Mouse (Mus musculus): ENCODE measurements around the gene AU018091. TPM values are rescaled to one million over a fixed set of nuclear protein-coding genes. Genes with fewer than 3 reads are reported as not detected.
"Not testable (repeated sequence)": the region's sequence is repeated elsewhere in the genome, so short reads cannot be mapped to it uniquely, and the experiment has no call there.

The AU018091 gene
- polyA plus RNA-seq, 1 experiment from 2014 or later = 0.10 TPM

DNA sequence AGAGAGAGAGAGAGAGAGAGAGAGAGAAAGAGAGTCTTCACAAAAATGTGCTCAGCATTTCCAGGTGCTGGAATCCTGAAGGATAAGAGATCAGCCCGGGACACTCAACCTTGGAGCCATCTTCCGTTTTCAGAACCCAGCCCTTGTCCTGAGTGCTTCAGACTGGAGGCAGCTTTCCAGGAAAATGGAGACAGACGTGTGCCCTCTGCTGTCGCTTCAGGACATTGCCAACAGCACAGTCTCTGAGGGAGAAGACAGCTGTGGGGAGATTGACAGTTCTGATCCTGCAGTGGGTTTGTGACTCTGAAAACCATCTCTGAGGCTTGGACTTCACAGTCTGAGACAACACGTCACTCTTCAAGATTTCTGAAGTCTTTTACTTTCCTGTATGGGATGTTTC is 26.8 kb upstream of the AU018091 start:
- Histone ChIP-seq H3K4me1 (no peaks in the 10 kb centered on the region), H3K9me3 (peaks cover 3% of the 10 kb centered on the region; the same call in 1 of the 2 replicates), H3K27me3 (ENCODE audit: poor library complexity, severe bottlenecking) (no peaks in the 10 kb centered on the region), H3K4me3 (no peak overlapping the region), H3K36me3 (replicated peaks) (no peaks in the 10 kb centered on the region), H3K27ac (no peak overlapping the region)
- 80% methylated on average over 5 of the region's 5 CpGs for WGBS
- no peak for DNase-seq (ENCODE audit: extremely low spot score, low spot score)

DNA sequence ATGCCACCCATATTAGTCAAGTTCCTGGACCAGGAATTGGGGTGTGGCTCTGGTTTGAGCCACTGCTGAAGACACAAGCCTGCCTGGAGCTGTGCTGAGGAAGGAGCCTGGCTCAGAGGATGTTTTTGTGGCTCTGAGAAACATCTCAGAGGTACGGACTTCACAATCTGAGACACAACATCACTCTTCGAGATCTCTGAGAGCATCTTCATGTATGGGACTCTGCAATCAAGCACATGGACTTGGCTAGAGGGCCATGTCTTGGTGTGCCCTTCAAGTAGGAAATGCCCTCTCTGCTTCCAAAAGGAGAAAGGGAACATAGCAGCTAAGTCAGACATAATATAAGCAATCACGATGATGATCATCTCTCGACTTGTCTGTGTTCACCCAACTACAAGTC is 25.5 kb upstream of the AU018091 start:
- no peak for DNase-seq (ENCODE audit: extremely low spot score, low spot score)
- Histone ChIP-seq H3K9me3 (peaks cover 3% of the 10 kb centered on the region; the same call in 1 of the 2 replicates), H3K36me3 (replicated peaks) (no peaks in the 10 kb centered on the region), H3K4me3 (no peak overlapping the region), H3K27me3 (ENCODE audit: poor library complexity, severe bottlenecking) (no peaks in the 10 kb centered on the region), H3K4me1 (no peaks in the 10 kb centered on the region), H3K27ac (no peak overlapping the region)
- 92% methylated on average over 4 of the region's 4 CpGs for WGBS

DNA sequence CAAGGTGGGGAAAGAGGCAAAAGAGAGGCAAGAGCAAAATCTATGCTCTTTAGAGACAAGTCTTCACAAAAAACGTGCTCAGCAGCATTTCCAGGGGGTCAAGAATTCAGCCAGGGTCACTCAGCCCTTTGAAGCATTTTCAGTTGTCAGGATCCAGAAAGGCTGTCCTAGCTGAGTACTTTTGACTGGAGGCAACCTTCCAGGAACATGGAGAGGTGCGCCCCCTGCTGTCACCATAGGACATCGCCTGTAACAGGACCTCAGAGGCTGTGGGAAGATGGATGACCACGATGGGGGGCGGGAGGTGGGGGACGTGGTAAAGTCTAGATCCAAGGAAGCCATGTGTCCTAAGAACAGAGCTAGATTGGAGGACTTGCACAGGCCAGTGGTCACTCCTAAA is 24.9 kb upstream of the AU018091 start:
- no peaks in the 10 kb centered on the region for H3K27me3 ChIP-seq (ENCODE audit: poor library complexity, severe bottlenecking)
- peaks cover 8% of the 10 kb centered on the region; the same call in 1 of the 2 replicates for H3K9me3 ChIP-seq
- DNase-seq (ENCODE audit: extremely low spot score, low spot score) = no peak
- H3K4me3 ChIP-seq = no peak overlapping the region
- no peaks in the 10 kb centered on the region for H3K4me1 ChIP-seq
- H3K27ac ChIP-seq = no peak overlapping the region
- 22% methylated on average over 5 of the region's 6 CpGs for WGBS
- H3K36me3 ChIP-seq (replicated peaks) = no peaks in the 10 kb centered on the region

DNA sequence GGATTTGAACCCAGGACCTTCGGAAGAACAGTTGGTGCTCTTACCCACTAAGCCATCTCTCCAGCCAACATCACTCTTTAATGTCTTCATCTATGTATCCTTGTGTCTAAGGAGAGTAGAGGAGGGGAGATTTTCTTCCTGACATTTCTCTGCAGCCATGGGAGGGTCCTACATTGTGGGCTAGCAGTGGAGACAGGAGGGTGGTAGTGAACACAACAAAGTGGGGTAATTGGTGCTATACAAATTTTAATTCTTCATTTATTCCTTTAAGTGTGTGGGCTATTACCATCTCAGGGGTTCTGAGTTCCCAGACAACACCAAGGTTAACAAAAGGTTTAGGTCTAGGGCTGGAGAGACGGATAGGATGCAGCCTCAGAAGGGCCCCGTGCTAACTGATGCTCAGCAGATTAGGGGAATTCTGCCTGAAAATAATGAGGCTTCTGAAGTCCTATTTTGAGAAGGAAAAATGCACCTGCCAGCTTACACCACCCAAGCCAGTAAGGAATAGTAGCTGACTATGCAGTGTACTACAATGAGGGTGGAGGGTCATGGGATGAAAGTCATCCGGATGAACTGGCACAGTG is 24.1 kb upstream of the AU018091 start:
- Histone ChIP-seq H3K4me3 (no peak overlapping the region), H3K27me3 (ENCODE audit: poor library complexity, severe bottlenecking) (no peaks in the 10 kb centered on the region), H3K36me3 (replicated peaks) (no peaks in the 10 kb centered on the region), H3K4me1 (no peaks in the 10 kb centered on the region), H3K27ac (no peak overlapping the region), H3K9me3 (peaks cover 12% of the 10 kb centered on the region; the same call in 1 of the 2 replicates)
- WGBS = 81% methylated on average over 4 of the region's 4 CpGs
- no peak for DNase-seq (ENCODE audit: extremely low spot score, low spot score)

DNA sequence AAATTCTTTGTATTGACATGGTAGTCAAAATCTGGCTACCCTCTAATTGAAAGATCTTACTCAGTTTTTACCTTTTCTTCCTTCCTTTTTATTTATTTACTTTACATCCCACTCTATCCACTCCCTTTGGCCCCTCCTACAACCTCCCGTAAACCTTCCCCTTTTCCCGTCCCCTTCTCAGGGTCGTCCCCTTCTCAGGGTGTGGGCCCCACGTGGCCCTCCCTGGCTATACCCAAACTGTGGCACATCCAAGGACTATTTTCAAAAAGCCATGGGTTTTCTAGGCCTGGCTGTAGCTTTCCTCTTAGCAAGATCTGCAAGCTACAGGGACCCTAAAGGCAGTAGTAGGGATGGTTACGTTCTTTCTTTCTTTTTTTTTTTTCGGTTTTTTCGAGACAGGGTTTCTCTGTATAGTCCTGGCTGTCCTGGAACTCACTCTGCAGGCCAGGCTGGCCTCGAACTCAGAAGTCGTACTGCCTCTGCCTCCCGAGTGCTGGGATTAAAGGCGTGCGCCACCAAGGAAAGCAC is 23.0 kb upstream of the AU018091 start:
- H3K4me3 ChIP-seq = no peak overlapping the region
- peaks cover 12% of the 10 kb centered on the region; the same call in 1 of the 2 replicates for H3K9me3 ChIP-seq
- no peak for DNase-seq (ENCODE audit: extremely low spot score, low spot score)
- H3K4me1 ChIP-seq = no peaks in the 10 kb centered on the region
- H3K36me3 ChIP-seq (replicated peaks) = no peaks in the 10 kb centered on the region
- WGBS = 92% methylated on average over 12 of the region's 12 CpGs
- H3K27ac ChIP-seq = no peak overlapping the region
- no peaks in the 10 kb centered on the region for H3K27me3 ChIP-seq (ENCODE audit: poor library complexity, severe bottlenecking)

DNA sequence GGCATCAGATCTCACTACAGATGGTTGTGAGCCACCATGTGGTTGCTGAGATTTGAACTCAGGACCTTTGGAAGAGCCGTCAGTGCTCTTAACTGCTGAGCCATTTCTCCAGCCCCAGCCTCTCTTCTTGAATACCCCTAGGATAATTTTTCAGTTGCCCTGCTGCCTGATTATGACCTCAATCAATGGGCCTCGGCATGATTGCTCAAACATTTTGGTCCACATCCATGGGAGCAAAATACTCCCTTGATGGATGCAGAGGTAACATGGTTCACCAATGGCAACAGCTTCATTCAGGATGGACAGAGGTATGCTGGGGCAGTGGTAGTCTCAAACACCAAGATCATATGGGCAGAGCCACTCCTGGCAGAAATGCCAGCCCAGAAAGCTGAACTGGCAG is 17.7 kb upstream of the AU018091 start:
- H3K4me1 ChIP-seq; H3K9me3 ChIP-seq; DNase-seq (ENCODE audit: extremely low spot score, low spot score); H3K27me3 ChIP-seq (ENCODE audit: poor library complexity, severe bottlenecking); H3K4me3 ChIP-seq; H3K36me3 ChIP-seq (replicated peaks); H3K27ac ChIP-seq: not testable (repeated sequence)
- 91% methylated on average over 2 of the region's 2 CpGs for WGBS

DNA sequence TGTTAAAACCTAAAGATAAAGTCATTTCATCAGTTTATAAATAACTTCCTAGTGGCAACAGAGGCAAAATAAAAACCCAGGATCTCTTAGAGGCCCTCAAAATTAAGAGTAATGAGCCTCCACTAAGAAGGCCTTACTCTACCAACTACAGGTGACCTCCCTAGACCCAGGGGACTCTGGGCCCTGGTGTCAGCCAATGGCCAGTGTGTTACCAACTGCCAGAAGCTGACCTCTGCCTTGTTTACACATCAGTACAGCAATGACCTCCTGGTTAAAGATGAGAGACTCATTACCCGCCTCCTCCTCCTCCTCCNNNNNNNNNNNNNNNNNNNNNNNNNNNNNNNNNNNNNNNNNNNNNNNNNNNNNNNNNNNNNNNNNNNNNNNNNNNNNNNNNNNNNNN is 17.1 kb upstream of the AU018091 start:
- H3K4me3 ChIP-seq = no peak overlapping the region
- no peaks in the 10 kb centered on the region for H3K36me3 ChIP-seq (replicated peaks)
- H3K9me3 ChIP-seq = peaks cover 11% of the 10 kb centered on the region; the same call in 1 of the 2 replicates
- WGBS = 100% methylated on average over 1 of the region's 1 CpGs
- no peak overlapping the region for H3K27ac ChIP-seq
- H3K4me1 ChIP-seq = no peaks in the 10 kb centered on the region
- no peaks in the 10 kb centered on the region for H3K27me3 ChIP-seq (ENCODE audit: poor library complexity, severe bottlenecking)
- no peak for DNase-seq (ENCODE audit: extremely low spot score, low spot score)

- Histone ChIP-seq H3K27me3 (ENCODE audit: poor library complexity, severe bottlenecking) (no peaks in the 10 kb centered on the region), H3K4me3 (no peak overlapping the region), H3K9me3 (peaks cover 11% of the 10 kb centered on the region; the same call in 1 of the 2 replicates), H3K36me3 (replicated peaks) (no peaks in the 10 kb centered on the region), H3K27ac (no peak overlapping the region), H3K4me1 (no peaks in the 10 kb centered on the region)
- WGBS = 50% methylated on average over 4 of the region's 4 CpGs
- DNase-seq (ENCODE audit: extremely low spot score, low spot score) = no peak
Observed at GRCm38 (mm10) chr7:3184394-3184793, 15.4 kb upstream of the AU018091 start.

GRCm38 (mm10) chr7:3180958-3181357 is 12.0 kb upstream of the AU018091 start:
- 95% methylated on average over 24 of the region's 24 CpGs for WGBS
- not testable (repeated sequence) for H3K27me3 ChIP-seq (ENCODE audit: poor library complexity, severe bottlenecking); H3K4me3 ChIP-seq; H3K9me3 ChIP-seq; H3K36me3 ChIP-seq (replicated peaks); H3K4me1 ChIP-seq; H3K27ac ChIP-seq; DNase-seq (ENCODE audit: extremely low spot score, low spot score)

DNA sequence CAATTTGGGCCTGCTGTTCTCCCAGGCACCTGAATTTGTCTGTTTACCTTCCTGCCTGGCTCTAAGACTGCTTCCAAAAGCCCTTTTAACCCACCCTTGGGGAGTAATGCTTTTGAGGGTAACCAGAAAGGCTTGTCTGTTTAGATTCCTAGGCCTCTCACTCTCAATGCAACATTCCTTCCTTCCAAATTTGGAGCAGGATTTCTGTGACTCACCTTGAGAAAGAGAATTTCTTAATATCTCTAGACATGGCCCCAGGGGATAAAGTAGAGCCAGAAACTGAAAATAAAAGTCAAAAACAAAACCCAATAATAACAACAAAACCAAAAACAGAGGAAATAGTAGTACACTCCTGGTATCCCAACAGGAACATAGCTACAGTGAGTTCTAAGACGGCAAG is 707 bp downstream of the AU018091 start:
- no peak for DNase-seq (ENCODE audit: extremely low spot score, low spot score)
- no peaks in the 10 kb centered on the region for H3K4me1 ChIP-seq
- WGBS = 76% methylated on average over 1 of the region's 1 CpGs
- no peaks in the 10 kb centered on the region for H3K36me3 ChIP-seq (replicated peaks)
- H3K4me3 ChIP-seq = no peak overlapping the region
- peaks cover 13% of the 10 kb centered on the region for H3K9me3 ChIP-seq
- no peak overlapping the region for H3K27ac ChIP-seq
- no peaks in the 10 kb centered on the region for H3K27me3 ChIP-seq (ENCODE audit: poor library complexity, severe bottlenecking)

DNA sequence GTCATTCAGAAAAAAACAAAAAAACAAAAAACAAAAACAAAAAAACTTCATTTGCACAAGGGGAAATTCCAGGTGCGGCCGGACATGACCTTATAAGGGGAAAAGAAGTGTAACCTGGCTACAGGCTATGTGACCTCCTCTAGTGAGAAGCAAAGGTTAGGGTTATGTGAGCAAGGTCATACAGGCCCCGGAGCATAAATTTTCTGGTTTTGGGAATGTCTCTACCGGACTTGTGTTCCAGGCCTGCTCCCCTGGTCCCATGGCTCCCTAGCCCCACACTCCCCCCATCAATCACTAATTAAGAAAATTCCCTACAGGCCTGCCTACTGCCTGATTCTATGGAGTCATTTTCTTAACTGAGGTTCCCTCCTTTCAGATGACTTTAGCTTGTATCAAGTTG is 2.7 kb downstream of the AU018091 start:
- 96% methylated on average over 4 of the region's 4 CpGs for WGBS
- no peak for DNase-seq (ENCODE audit: extremely low spot score, low spot score)
- H3K9me3 ChIP-seq = peaks cover 12% of the 10 kb centered on the region
- no peaks in the 10 kb centered on the region for H3K4me1 ChIP-seq
- H3K4me3 ChIP-seq = no peak overlapping the region
- H3K27ac ChIP-seq = no peak overlapping the region
- H3K36me3 ChIP-seq (replicated peaks) = no peaks in the 10 kb centered on the region
- no peaks in the 10 kb centered on the region for H3K27me3 ChIP-seq (ENCODE audit: poor library complexity, severe bottlenecking)

GRCm38 (mm10) chr7:3164991-3165390 is 4.0 kb downstream of the AU018091 start:
- no peak for DNase-seq (ENCODE audit: extremely low spot score, low spot score)
- Histone ChIP-seq H3K9me3 (peaks cover 11% of the 10 kb centered on the region), H3K4me3 (no peak overlapping the region), H3K4me1 (no peaks in the 10 kb centered on the region), H3K36me3 (replicated peaks) (no peaks in the 10 kb centered on the region), H3K27me3 (ENCODE audit: poor library complexity, severe bottlenecking) (no peaks in the 10 kb centered on the region), H3K27ac (no peak overlapping the region)

DNA sequence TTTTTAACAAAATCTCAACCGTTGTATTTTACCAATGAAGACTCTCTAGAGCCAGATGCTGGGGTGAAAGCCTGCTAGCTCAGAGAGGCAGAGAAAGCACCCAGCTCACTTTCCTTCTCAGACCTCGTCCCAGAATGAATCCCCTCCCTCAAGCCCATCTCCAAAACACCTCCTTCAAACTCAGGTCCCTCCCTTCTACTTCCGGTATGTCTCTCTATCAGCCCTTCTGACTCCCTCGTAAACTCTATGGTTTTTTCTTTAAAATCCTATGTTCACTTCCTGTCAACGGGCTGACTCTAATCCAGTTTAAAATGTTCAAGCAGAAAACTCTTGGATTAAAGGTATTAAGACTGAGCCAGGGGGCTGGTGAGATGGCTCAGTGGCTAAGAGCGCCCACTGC is 4.6 kb downstream of the AU018091 start:
- Histone ChIP-seq H3K27ac (no peak overlapping the region), H3K9me3 (peaks cover 12% of the 10 kb centered on the region), H3K4me1 (no peaks in the 10 kb centered on the region), H3K36me3 (replicated peaks) (no peaks in the 10 kb centered on the region), H3K4me3 (no peak overlapping the region), H3K27me3 (ENCODE audit: poor library complexity, severe bottlenecking) (no peaks in the 10 kb centered on the region)
- DNase-seq (ENCODE audit: extremely low spot score, low spot score) = no peak
- 82% methylated on average over 6 of the region's 6 CpGs for WGBS

GRCm38 (mm10) chr7:3150376-3150775 is 18.6 kb downstream of the AU018091 start:
- 87% methylated on average over 1 of the region's 1 CpGs for WGBS
- no peaks in the 10 kb centered on the region for H3K4me1 ChIP-seq
- no peak overlapping the region for H3K4me3 ChIP-seq
- no peak for DNase-seq (ENCODE audit: extremely low spot score, low spot score)
- no peaks in the 10 kb centered on the region for H3K27me3 ChIP-seq (ENCODE audit: poor library complexity, severe bottlenecking)
- no peak overlapping the region for H3K27ac ChIP-seq
- peaks cover 42% of the 10 kb centered on the region for H3K9me3 ChIP-seq
- H3K36me3 ChIP-seq (replicated peaks) = no peaks in the 10 kb centered on the region

All from forebrain, embryonic 10.5 days (tissue).